Mouse (Mus musculus) hindbrain, embryonic 14.5 days (tissue): ENCODE results near the gene Serf1. TPM values are rescaled to one million over a fixed set of nuclear protein-coding genes. Genes with fewer than 3 reads are reported as not detected.
"Not testable (repeated sequence)": the region's sequence is repeated elsewhere in the genome, so short reads cannot be mapped to it uniquely, and the experiment has no call there.

Source experiments
- ATAC-seq: fragments of 200-750 bp; cut with Nextera tagmentation; 2 replicates; pipeline ENCODE4 v1.8.0; 2017; ENCODE audit warnings: moderate number of reproducible peaks, mild to moderate bottlenecking, moderate TSS enrichment, moderate library complexity; ENCODE audit not compliant: low FRiP score
- DNase-seq: peaks from one replicate; pipeline ENCODE4 v3.0.0-alpha.2; 2015; ENCODE audit warnings: low spot score
- H3K27ac ChIP-seq: fragments of 300-500 bp; sonication (generic); 2 replicates; pipeline ENCODE4 v1.5.1; 2014; ENCODE audit warnings: mild to moderate bottlenecking, moderate library complexity
- H3K27me3 ChIP-seq: fragments of 300-500 bp; sonication (generic); 2 replicates; pipeline ENCODE4 v1.6.1; 2014; ENCODE audit warnings: mild to moderate bottlenecking, low read length, mixed read lengths; ENCODE audit not compliant: control insufficient read depth, insufficient read depth
- H3K36me3 ChIP-seq: fragments of 300-500 bp; sonication (generic); replicated peaks from 2 replicates; pipeline ENCODE4 v1.6.1; 2014; ENCODE audit not compliant: control insufficient read depth, insufficient read depth
- H3K4me1 ChIP-seq: fragments of 300-500 bp; sonication (generic); replicated peaks from 2 replicates; pipeline ENCODE4 v1.6.1; 2014; ENCODE audit warnings: antibody characterized with exemption, low read length, mixed read lengths; ENCODE audit not compliant: control insufficient read depth, insufficient read depth
- H3K4me2 ChIP-seq: fragments of 300-500 bp; sonication (generic); replicated peaks from 2 replicates; pipeline ENCODE4 v1.6.1; 2014; ENCODE audit warnings: mild to moderate bottlenecking, moderate library complexity
- H3K4me3 ChIP-seq: fragments of 300-500 bp; sonication (generic); replicated peaks from 2 replicates; pipeline ENCODE4 v1.5.1; 2014; ENCODE audit warnings: mild to moderate bottlenecking, low read length
- H3K9ac ChIP-seq: fragments of 300-500 bp; sonication (generic); 2 replicates; pipeline ENCODE4 v1.6.1; 2014
- H3K9me3 ChIP-seq: fragments of 300-500 bp; sonication (generic); 2 replicates; pipeline ENCODE4 v1.6.1; 2016; ENCODE audit warnings: low read length; ENCODE audit not compliant: control insufficient read depth
- WGBS: fragments of 180-500 bp; shearing (Covaris S2); extraction: QIAGEN DNeasy Blood & Tissue Kit; methylation state at CpG from one replicate; pipeline ENCODE4 v1.1.7; 2014; 5-methylcytosine and 5-hydroxymethylcytosine counted together
- polyA plus RNA-seq: library from polyadenylated mRNA; unstranded; fragments of >200 nt; fragmentation: Nextera tagmentation; extraction: Ambion mirVana; gene quantifications from 2 replicates; pipeline ENCODE4 v1.2.1, GENCODE M21; 2014

The Serf1 gene
- polyA plus RNA-seq, 1 experiment from 2014 or later, result 451 TPM

DNA sequence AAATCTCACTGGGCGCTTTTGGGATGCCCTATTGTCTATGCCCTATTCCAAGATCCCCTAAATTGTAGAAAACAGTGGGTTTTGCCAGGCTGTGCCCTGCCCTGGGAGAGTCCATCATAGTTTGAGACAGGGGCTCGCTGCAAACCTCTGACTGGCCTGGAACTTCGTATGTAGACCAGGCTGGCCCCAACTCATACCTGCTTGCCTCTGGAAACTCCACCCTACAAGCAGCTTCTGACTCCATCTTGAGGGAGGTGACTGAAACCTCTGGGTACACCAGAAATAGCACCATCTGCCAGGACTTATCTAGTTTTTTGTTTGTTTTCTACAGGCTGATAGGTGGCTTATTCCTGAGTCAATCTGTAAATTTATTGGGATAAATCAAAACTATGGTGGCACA lies 16.2 kb downstream of the Serf1 start:
- WGBS, result 86% methylated on average over 3 of the region's 3 CpGs

GRCm38 (mm10) chr13:100124423-100125257 lies 16.8 kb downstream of the Serf1 start, which contains the start of gene Smn1:
TSS of gene Smn1 (plus strand) at chr13:100124852.
- Histone ChIP-seq H3K4me1 (peaks cover 16% of the 10 kb centered on the region), H3K27ac (peak within 1 kb of the TSS; percentile 63), H3K4me2 (peak within 1 kb of the TSS; percentile 97), H3K4me3 (peak within 1 kb of the TSS; percentile 94), H3K27me3 (no peaks in the 10 kb centered on the region), H3K9ac (peak within 1 kb of the TSS; percentile 92), H3K9me3 (no peaks in the 10 kb centered on the region), H3K36me3 (peaks cover 29% of the 10 kb centered on the region)
- peak; percentile 98 for ATAC-seq
- DNase-seq, result peak; percentile 94
- 4% methylated on average over 42 of the region's 42 CpGs for WGBS

More for the DNA sequence above, 16.2 kb downstream of the Serf1 start:
- ATAC-seq (peak; percentile 35; the same call in 1 of the 2 replicates), DNase-seq (no peak)
- Histone ChIP-seq H3K9me3 (no peaks in the 10 kb centered on the region), H3K4me1 (peaks cover 16% of the 10 kb centered on the region), H3K4me2 (peak overlapping the region; percentile 97), H3K9ac (peak overlapping the region; percentile 92), H3K4me3 (peak overlapping the region; percentile 94), H3K27me3 (no peaks in the 10 kb centered on the region), H3K27ac (no peak overlapping the region; the same call in 1 of the 2 replicates), H3K36me3 (peaks cover 23% of the 10 kb centered on the region)

DNA sequence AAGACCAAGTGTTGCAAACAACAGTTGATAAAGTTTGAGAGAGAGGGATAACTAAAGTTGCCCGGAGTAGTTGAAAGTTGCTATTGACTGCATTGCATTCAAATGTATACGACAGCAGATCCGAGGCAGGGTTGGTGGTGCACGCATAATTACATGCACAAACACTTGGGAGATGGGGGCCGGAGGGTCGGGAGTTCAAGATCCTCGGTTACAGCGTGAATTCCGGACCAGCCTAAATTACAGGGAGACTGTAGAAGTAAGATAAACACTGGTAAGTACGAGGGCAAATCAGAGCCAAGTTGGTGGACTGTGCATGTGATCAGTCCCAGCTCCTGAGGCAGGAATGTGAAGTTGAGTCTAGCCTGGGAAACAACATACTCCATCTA lies 17.4 kb downstream of the Serf1 start:
- Histone ChIP-seq H3K4me2 (peak overlapping the region; percentile 97), H3K4me1 (peaks cover 16% of the 10 kb centered on the region), H3K9me3 (no peaks in the 10 kb centered on the region), H3K27ac (no peak overlapping the region), H3K9ac (peak overlapping the region; percentile 92), H3K27me3 (no peaks in the 10 kb centered on the region), H3K4me3 (peak overlapping the region; percentile 94), H3K36me3 (peaks cover 35% of the 10 kb centered on the region)
- WGBS, result 3% methylated on average over 10 of the region's 10 CpGs
- DNase-seq (no peak), ATAC-seq (0 out of 2 replicates have a peak, but pooled peaks have one; percentile 1)

GRCm38 (mm10) chr13:100141646-100142314 lies 34.0 kb downstream of the Serf1 start:
- Histone ChIP-seq H3K27ac (no peak overlapping the region), H3K4me1 (no peaks in the 10 kb centered on the region), H3K4me2 (no peak overlapping the region), H3K9me3 (no peaks in the 10 kb centered on the region), H3K4me3 (no peak overlapping the region), H3K27me3 (no peaks in the 10 kb centered on the region), H3K36me3 (peaks cover 25% of the 10 kb centered on the region), H3K9ac (no peak overlapping the region)
- DNase-seq (no peak), ATAC-seq (no peak)
- WGBS, result 87% methylated on average over 8 of the region's 8 CpGs

- no peaks in the 10 kb centered on the region for H3K27me3 ChIP-seq
- no peaks in the 10 kb centered on the region for H3K36me3 ChIP-seq
- H3K4me3 ChIP-seq, result no peak overlapping the region
- H3K27ac ChIP-seq, result no peak overlapping the region
- DNase-seq, result no peak
- H3K4me2 ChIP-seq, result no peak overlapping the region
- ATAC-seq, result no peak
- no peak overlapping the region for H3K9ac ChIP-seq
- no peaks in the 10 kb centered on the region for H3K4me1 ChIP-seq
- H3K9me3 ChIP-seq, result no peaks in the 10 kb centered on the region
- WGBS, result 56% methylated on average over 1 of the region's 1 CpGs
Measured at GRCm38 (mm10) chr13:100152659-100153058, 44.8 kb downstream of the Serf1 start.

- 93% methylated on average over 3 of the region's 3 CpGs for WGBS
- Histone ChIP-seq H3K27ac (no peak overlapping the region), H3K4me2 (no peak overlapping the region), H3K36me3 (no peaks in the 10 kb centered on the region), H3K27me3 (no peaks in the 10 kb centered on the region), H3K4me1 (no peaks in the 10 kb centered on the region), H3K4me3 (no peak overlapping the region), H3K9me3 (no peaks in the 10 kb centered on the region), H3K9ac (no peak overlapping the region)
- DNase-seq (no peak), ATAC-seq (no peak)
Measured at GRCm38 (mm10) chr13:100156624-100157023, 48.8 kb downstream of the Serf1 start.

- H3K4me1 ChIP-seq, H3K36me3 ChIP-seq, H3K9ac ChIP-seq, DNase-seq, H3K9me3 ChIP-seq, H3K4me2 ChIP-seq, H3K27ac ChIP-seq, H3K4me3 ChIP-seq, H3K27me3 ChIP-seq, ATAC-seq: not testable (repeated sequence)
- 92% methylated on average over 11 of the region's 11 CpGs for WGBS
Measured at GRCm38 (mm10) chr13:100161171-100161870, 53.5 kb downstream of the Serf1 start.

DNA sequence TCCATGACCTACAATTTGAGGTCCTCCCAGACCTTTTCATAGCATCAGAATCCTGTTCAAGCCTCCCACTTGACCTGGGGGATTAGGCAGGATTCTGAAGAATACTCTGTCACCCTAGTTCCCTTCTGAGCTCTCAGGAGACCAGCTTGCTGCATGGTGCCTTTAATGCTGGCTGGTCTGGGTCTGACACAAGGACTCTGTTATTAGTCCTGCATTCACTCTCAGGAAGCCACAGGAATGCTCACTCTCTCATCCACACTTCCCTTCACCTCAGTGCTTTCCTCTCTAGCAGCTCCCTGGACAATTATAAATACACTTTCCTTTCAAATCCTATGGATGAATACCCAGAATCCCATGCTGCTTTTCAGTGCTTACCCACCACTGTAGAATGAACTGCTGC lies 54.7 kb downstream of the Serf1 start:
- DNase-seq, H3K9ac ChIP-seq, H3K4me3 ChIP-seq, H3K9me3 ChIP-seq, H3K27me3 ChIP-seq, ATAC-seq, H3K4me2 ChIP-seq, H3K27ac ChIP-seq, H3K36me3 ChIP-seq, H3K4me1 ChIP-seq: not testable (repeated sequence)
